Mouse (Mus musculus): ENCODE data around the gene Rpl27. TPM values are rescaled to one million over a fixed set of nuclear protein-coding genes. Genes with fewer than 3 reads are reported as not detected.

Rpl27 gene
- polyA plus RNA-seq, 1 experiment from 2014 or later, result 212 TPM

DNA sequence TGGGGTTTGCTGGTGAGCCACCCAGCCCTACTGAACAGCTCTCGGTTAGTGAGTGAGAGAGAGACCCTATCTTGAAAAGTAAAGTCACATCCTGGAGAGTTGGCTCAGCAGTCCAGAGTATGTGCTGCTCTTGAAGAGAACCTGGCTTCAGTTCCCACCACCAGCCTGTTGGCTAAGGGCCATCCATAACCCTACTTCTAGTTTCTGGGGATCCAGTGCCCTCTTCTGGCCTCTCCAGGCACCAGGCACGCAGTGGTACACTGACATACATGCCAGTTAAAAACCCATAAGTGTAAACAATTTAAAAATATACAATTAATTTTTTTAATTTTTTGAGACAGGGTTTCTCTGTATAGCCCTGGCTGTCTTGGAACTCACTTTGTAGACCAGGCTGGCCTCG, 8.3 kb downstream of the Rpl27 start:
- Histone ChIP-seq H3K27me3 (replicated peaks) (no peaks in the 10 kb centered on the region), H3K4me1 (no peaks in the 10 kb centered on the region), H3K4me2 (no peak overlapping the region), H3K9me3 (no peaks in the 10 kb centered on the region), H3K9ac (no peak overlapping the region), H3K4me3 (no peak overlapping the region), H3K36me3 (replicated peaks) (peaks cover 4% of the 10 kb centered on the region; the same call in 1 of the 2 replicates), H3K27ac (no peak overlapping the region)
- ATAC-seq (replicated peaks), result no peak
- 84% methylated on average over 3 of the region's 3 CpGs for WGBS

GRCm38 (mm10) chr11:101451536-101451935, 9.4 kb downstream of the Rpl27 start:
- 93% methylated on average over 10 of the region's 10 CpGs for WGBS
- Histone ChIP-seq H3K27me3 (replicated peaks) (no peaks in the 10 kb centered on the region), H3K9ac (no peak overlapping the region), H3K4me3 (no peak overlapping the region), H3K9me3 (no peaks in the 10 kb centered on the region), H3K4me1 (no peaks in the 10 kb centered on the region), H3K4me2 (no peak overlapping the region), H3K27ac (no peak overlapping the region), H3K36me3 (replicated peaks) (no peaks in the 10 kb centered on the region)
- ATAC-seq (replicated peaks), result no peak

GRCm38 (mm10) chr11:101452093-101452774, 10.1 kb downstream of the Rpl27 start:
- Histone ChIP-seq H3K4me2 (no peak overlapping the region), H3K9me3 (no peaks in the 10 kb centered on the region), H3K4me3 (no peak overlapping the region), H3K27me3 (replicated peaks) (no peaks in the 10 kb centered on the region), H3K36me3 (replicated peaks) (0 out of 2 replicates have a peak, but pooled peaks cover 6% of the 10 kb centered on the region), H3K9ac (no peak overlapping the region), H3K4me1 (no peaks in the 10 kb centered on the region), H3K27ac (no peak overlapping the region)
- no peak for ATAC-seq (replicated peaks)
- WGBS, result 77% methylated on average over 10 of the region's 10 CpGs

- no peak overlapping the region for H3K27ac ChIP-seq
- no peaks in the 10 kb centered on the region for H3K9me3 ChIP-seq
- H3K4me3 ChIP-seq, result no peak overlapping the region
- ATAC-seq (replicated peaks), result no peak
- peaks cover 19% of the 10 kb centered on the region for H3K36me3 ChIP-seq (replicated peaks)
- no peaks in the 10 kb centered on the region for H3K4me1 ChIP-seq
- no peak overlapping the region for H3K4me2 ChIP-seq
- no peaks in the 10 kb centered on the region for H3K27me3 ChIP-seq (replicated peaks)
- 28% methylated on average over 6 of the region's 6 CpGs for WGBS
- H3K9ac ChIP-seq, result no peak overlapping the region
Observed at GRCm38 (mm10) chr11:101454702-101455101, 12.6 kb downstream of the Rpl27 start.

DNA sequence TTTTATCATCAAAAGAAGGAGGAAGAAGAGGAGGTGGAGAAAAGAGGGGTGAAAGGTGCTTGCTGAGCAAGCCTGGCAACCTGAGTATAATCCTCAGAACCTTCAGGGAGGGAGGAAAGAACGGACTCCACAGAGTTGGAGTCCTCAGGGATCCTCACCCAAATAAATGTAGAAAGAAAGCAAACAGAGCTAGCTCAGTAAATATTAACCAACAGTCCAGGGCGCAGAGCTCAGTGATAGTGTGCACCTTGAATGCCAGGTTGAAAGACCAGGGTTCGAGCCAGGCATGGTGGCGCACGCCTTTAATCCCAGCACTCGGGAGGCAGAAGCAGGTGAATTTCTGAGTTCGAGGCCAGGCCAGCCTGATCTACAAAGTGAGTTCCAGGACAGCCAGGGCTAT, 13.5 kb downstream of the Rpl27 start:
- no peak overlapping the region for H3K27ac ChIP-seq
- H3K9me3 ChIP-seq, result no peaks in the 10 kb centered on the region
- H3K9ac ChIP-seq, result no peak overlapping the region
- no peak overlapping the region for H3K4me2 ChIP-seq
- no peak overlapping the region for H3K4me3 ChIP-seq
- H3K4me1 ChIP-seq, result no peaks in the 10 kb centered on the region
- no peak for ATAC-seq (replicated peaks)
- no peaks in the 10 kb centered on the region for H3K27me3 ChIP-seq (replicated peaks)
- H3K36me3 ChIP-seq (replicated peaks), result peaks cover 26% of the 10 kb centered on the region
- WGBS, result 90% methylated on average over 7 of the region's 7 CpGs

- Histone ChIP-seq H3K27me3 (replicated peaks) (no peaks in the 10 kb centered on the region), H3K36me3 (replicated peaks) (peaks cover 42% of the 10 kb centered on the region), H3K4me2 (no peak overlapping the region), H3K4me3 (no peak overlapping the region), H3K9me3 (no peaks in the 10 kb centered on the region), H3K4me1 (peaks cover 12% of the 10 kb centered on the region), H3K27ac (no peak overlapping the region), H3K9ac (no peak overlapping the region)
- no peak for ATAC-seq (replicated peaks)
- 87% methylated on average over 9 of the region's 9 CpGs for WGBS
Observed at GRCm38 (mm10) chr11:101457631-101458030, 15.5 kb downstream of the Rpl27 start.

- no peak overlapping the region for H3K9ac ChIP-seq
- no peak overlapping the region for H3K4me2 ChIP-seq
- H3K9me3 ChIP-seq, result no peaks in the 10 kb centered on the region
- H3K27me3 ChIP-seq (replicated peaks), result no peaks in the 10 kb centered on the region
- no peak for ATAC-seq (replicated peaks)
- no peak overlapping the region for H3K27ac ChIP-seq
- peaks cover 18% of the 10 kb centered on the region for H3K4me1 ChIP-seq
- 82% methylated on average over 12 of the region's 12 CpGs for WGBS
- H3K4me3 ChIP-seq, result no peak overlapping the region
- peaks cover 42% of the 10 kb centered on the region for H3K36me3 ChIP-seq (replicated peaks)
Observed at GRCm38 (mm10) chr11:101458217-101458616, 16.1 kb downstream of the Rpl27 start.

DNA sequence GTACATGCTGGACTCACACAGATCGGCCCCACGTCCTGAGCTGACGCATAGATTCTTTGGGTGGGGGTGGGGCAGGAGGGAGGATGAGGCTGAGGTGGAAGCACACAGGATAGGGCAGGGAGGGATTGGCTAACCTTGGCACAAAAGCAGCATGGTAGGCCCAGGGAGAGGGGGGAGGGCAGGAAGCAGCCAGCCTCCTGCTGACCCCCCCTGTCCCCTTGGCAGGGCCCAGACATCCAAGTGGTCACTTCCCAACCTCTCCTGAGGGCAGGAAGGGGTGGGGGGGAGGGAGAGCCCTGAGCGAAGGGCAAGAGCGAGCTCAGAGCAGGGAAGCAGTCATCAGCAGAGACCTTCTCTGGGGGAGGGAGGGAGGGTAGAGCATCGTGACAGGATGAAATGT, 17.6 kb downstream of the Rpl27 start:
- Histone ChIP-seq H3K4me3 (no peak overlapping the region), H3K4me2 (no peak overlapping the region), H3K27me3 (replicated peaks) (no peaks in the 10 kb centered on the region), H3K9ac (no peak overlapping the region), H3K27ac (no peak overlapping the region), H3K36me3 (replicated peaks) (peaks cover 42% of the 10 kb centered on the region), H3K4me1 (peaks cover 33% of the 10 kb centered on the region), H3K9me3 (no peaks in the 10 kb centered on the region)
- 48% methylated on average over 6 of the region's 6 CpGs for whole genome bisulfite sequencing
- no peak for ATAC-seq (replicated peaks)

DNA sequence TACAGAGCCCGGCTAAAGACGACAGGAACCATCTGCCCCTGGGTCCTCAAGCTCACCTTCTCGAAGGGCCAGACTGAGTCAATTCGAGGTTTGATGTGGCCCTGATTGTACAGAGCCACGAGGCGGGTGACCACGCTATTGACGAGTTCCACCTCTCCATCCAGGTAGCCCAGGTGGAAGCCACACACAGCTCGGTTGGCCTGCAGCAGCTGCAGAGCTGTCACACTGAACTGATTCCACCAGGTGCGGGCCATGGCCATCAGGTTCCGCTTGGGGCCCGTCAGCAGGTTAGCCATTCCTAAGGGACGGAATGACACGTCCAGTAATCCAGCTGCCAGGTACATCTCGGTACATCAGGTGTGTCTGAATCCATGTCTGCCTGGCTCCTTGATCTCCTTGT, 18.2 kb downstream of the Rpl27 start:
- no peaks in the 10 kb centered on the region for H3K9me3 ChIP-seq
- H3K4me1 ChIP-seq, result peaks cover 34% of the 10 kb centered on the region
- H3K27me3 ChIP-seq (replicated peaks), result no peaks in the 10 kb centered on the region
- ATAC-seq (replicated peaks), result no peak
- WGBS, result 89% methylated on average over 15 of the region's 15 CpGs
- H3K4me2 ChIP-seq, result no peak overlapping the region
- H3K36me3 ChIP-seq (replicated peaks), result peaks cover 42% of the 10 kb centered on the region
- no peak overlapping the region for H3K27ac ChIP-seq
- H3K4me3 ChIP-seq, result no peak overlapping the region
- no peak overlapping the region for H3K9ac ChIP-seq

GRCm38 (mm10) chr11:101462141-101462540, 20.0 kb downstream of the Rpl27 start:
- Histone ChIP-seq H3K4me2 (peak overlapping the region; percentile 86), H3K36me3 (replicated peaks) (peaks cover 37% of the 10 kb centered on the region), H3K9me3 (no peaks in the 10 kb centered on the region), H3K9ac (no peak overlapping the region), H3K27ac (peak overlapping the region; percentile 90), H3K27me3 (replicated peaks) (no peaks in the 10 kb centered on the region), H3K4me3 (0 out of 2 replicates have a peak overlapping the region, but pooled peaks have one; percentile 69), H3K4me1 (peaks cover 45% of the 10 kb centered on the region)
- no peak for ATAC-seq (replicated peaks)
- 53% methylated on average over 14 of the region's 14 CpGs for WGBS

DNA sequence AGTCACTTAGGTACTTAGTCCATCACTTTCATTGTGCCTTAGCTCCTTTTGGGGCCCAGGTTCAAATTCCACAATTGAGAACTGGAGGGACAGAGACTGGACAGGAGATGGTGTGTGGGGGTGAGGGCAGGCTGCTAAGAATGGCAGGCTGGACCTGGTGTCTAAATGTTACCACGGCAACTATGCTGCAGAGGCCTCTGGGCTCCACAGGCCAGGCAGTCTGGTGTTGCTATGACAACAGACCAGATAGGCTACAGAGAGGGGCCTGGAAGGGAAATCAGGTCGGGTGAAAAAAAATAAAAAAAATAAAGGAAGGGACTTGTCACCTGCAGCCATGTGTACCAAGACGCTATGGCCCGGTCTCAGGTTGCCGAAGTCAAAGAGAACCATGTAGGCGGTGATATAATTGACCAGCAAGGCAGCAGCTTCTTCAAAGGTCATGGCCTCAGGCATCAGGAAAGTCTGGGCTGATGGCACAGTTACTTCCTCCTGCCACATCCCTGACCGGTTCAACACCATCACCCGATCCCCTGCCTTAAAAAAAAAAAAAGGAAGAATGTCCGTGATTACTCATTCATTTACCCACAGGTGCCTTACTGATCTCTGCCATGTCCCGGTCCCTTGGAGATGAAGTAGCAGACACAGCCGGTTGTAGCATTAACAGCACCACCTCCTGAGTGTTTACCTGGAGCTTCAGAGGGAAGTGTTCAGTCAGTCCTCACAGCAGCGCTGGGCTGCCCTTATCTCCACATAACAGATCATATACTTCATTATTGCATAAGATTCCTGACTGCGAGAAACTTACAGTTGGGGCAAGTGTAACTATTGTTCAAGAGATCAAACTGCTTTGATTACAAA, 20.7 kb downstream of the Rpl27 start:
- ATAC-seq (replicated peaks), result 0 out of 2 replicates have a peak, but pooled peaks have one; percentile 34
- Histone ChIP-seq H3K9ac (peak overlapping the region; percentile 80; the same call in 1 of the 2 replicates), H3K27ac (peak overlapping the region; percentile 90), H3K4me1 (peaks cover 50% of the 10 kb centered on the region), H3K4me3 (peak overlapping the region; percentile 69), H3K36me3 (replicated peaks) (peaks cover 30% of the 10 kb centered on the region), H3K4me2 (peak overlapping the region; percentile 86), H3K9me3 (no peaks in the 10 kb centered on the region), H3K27me3 (replicated peaks) (no peaks in the 10 kb centered on the region)
- 21% methylated on average over 13 of the region's 13 CpGs for WGBS

DNA sequence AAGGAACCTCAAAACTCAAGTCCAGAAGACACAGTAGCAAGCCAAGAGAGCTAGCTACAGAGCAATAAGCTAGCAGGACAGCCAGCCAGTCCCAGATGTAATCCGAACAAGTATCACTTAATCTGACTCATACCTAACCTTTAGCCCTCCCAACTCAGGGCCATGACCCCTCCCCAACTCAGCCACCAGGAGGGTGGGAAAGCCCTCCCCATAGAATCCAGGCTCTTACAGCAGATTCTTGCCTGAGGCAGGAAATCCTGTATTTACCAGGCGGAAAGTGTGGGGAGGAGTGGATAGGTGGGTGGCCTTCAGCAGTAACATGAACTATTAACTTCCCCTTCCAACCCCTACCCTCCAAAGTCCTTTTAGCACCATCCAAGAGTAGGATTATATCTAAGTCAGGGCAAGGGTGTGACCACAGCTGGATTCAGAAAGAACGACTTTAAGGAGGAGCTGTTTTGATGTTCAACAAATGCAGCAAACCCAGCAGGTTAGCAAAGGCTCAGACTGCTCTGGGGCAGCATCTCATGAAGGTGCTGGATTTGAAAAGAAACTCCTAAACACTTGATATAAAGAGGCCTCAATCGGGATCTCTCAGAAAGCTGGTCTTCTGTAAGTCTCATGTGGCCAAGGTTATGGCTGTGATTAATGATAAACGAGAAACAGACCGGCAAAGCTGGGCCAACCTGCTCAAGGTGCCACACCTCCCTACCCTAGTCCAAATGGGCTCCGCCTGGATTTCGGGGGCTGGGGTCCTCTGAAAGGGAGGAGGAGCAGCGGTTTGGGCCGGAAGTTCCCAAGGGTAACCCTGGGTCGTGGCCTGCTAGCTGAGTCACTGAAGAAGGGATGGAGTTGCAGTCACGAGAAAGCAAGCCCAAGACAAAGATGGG, 22.4 kb downstream of the Rpl27 start, which contains the start of gene Rnd2:
TSS of gene Rnd2 (plus strand) at position 789 of the 890 bp plus-strand sequence.
- Histone ChIP-seq H3K27ac (peak within 1 kb of the TSS; percentile 90), H3K27me3 (replicated peaks) (no peaks in the 10 kb centered on the region), H3K4me2 (peak within 1 kb of the TSS; percentile 86), H3K9ac (peak within 1 kb of the TSS; percentile 80), H3K36me3 (replicated peaks) (peaks cover 23% of the 10 kb centered on the region), H3K4me3 (peak within 1 kb of the TSS; percentile 69), H3K4me1 (peaks cover 56% of the 10 kb centered on the region), H3K9me3 (no peaks in the 10 kb centered on the region)
- 13% methylated on average over 12 of the region's 12 CpGs for WGBS
- peak; percentile 2; the same call in 1 of the 2 replicates for ATAC-seq (replicated peaks)

Measured in midbrain, embryonic 15.5 days (tissue).